In the genomic region with DNA sequence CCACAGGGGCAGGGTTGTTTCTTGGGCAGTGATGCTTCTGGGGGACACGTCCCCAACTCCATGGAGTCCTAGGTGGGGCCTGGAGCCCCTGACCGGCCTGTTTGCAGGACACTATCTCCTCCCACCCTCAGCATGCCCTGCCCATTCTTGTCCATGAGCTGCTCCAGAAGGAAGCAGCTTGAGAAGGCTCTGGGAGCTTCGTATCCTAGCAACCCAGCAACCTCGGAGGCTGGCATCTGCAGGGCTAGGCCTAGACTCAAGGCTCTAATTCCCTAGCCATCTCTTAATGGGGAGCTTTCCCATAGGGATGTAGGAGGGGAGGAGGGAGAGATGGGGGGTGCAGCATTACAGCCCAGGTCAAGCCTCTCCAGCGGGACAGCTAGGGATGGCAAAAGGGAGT, we compare ENCODE assay signal across 12 mouse cellular contexts. TPM values are rescaled to one million over a fixed set of nuclear protein-coding genes. Genes with fewer than 3 reads are reported as not detected.
DNase-seq lines count a peak whose midpoint lies in the region; ATAC-seq and TF ChIP-seq lines count a peak whose summit lies in the region.
"Had no signal": no experiment of that assay in that cellular context is flagged by ENCODE, and none has a peak within 500 bp of the region (broad histone marks: within the 10 kb centered on the region; RNA-seq: fewer than 3 reads in every experiment).

No protein-coding gene starts in this region.

- H3K36me3 ChIP-seq in forebrain, postnatal 0 days (ENCODE audit: insufficient read depth), result no peaks in the 10 kb centered on the region
- no peaks in the 10 kb centered on the region for H3K36me3 ChIP-seq in midbrain, embryonic 13.5 days
- H3K36me3 ChIP-seq: embryonic facial prominence, embryonic 13.5 days had no signal

- H3K4me3 ChIP-seq in forebrain, postnatal 0 days (ENCODE audit: low read depth, low read length), result no peak overlapping the region
- no peak overlapping the region for H3K4me3 ChIP-seq in midbrain, embryonic 13.5 days (replicated peaks)
- no peak overlapping the region for H3K4me3 ChIP-seq in gastrocnemius, adult 2 months
- H3K4me3 ChIP-seq: embryonic facial prominence, embryonic 13.5 days had no signal

- DNase-seq in cerebellum, adult 18-20 months, result peak; percentile 38 to 47
- no peak for DNase-seq in cerebellum, adult 8-10 months
- peak; percentile 89 for DNase-seq in brain, embryonic 14.5 days (ENCODE audit: low read depth)
- peak; percentile 77 for DNase-seq in forebrain, postnatal 0 days
- no peak for DNase-seq in gastrocnemius, adult 2 months
- DNase-seq in urinary bladder, postnatal 10 days (ENCODE audit: low spot score), result no peak
- DNase-seq in thymus, postnatal 36 days, result no peak
- DNase-seq: adrenal gland, adult 8-10 months; liver; lung, postnatal 14 days had no signal

- no peak for TF ChIP-seq POLR2A in brain, embryonic 14.5 days (IDR thresholded peaks at IDR 0.05; ENCODE audit: borderline replicate concordance, extremely low read depth, insufficient read depth, insufficient read length, poor library complexity, severe bottlenecking)

- peak overlapping the region; percentile 72 for H3K27ac ChIP-seq in forebrain, postnatal 0 days (ENCODE audit: low read depth, low read length)
- peak overlapping the region; percentile 78 for H3K27ac ChIP-seq in midbrain, embryonic 13.5 days
- no peak overlapping the region for H3K27ac ChIP-seq in gastrocnemius, adult 2 months
- H3K27ac ChIP-seq: embryonic facial prominence, embryonic 13.5 days had no signal

- 18% methylated on average over 5 of the region's 5 CpGs for WGBS in forebrain, postnatal 0 days
- 5% methylated on average over 5 of the region's 5 CpGs for WGBS in midbrain, embryonic 13.5 days

- 0 out of 2 replicates have a peak overlapping the region, but pooled peaks have one; percentile 22 for H3K9ac ChIP-seq in forebrain, postnatal 0 days
- peak overlapping the region; percentile 36; the same call in 1 of the 2 replicates for H3K9ac ChIP-seq in midbrain, embryonic 13.5 days (replicated peaks)
- H3K9ac ChIP-seq: embryonic facial prominence, embryonic 13.5 days had no signal

- H3K27me3 ChIP-seq in forebrain, postnatal 0 days (ENCODE audit: insufficient read depth, low read length), result no peaks in the 10 kb centered on the region
- H3K27me3 ChIP-seq in midbrain, embryonic 13.5 days, result no peaks in the 10 kb centered on the region
- H3K27me3 ChIP-seq: embryonic facial prominence, embryonic 13.5 days had no signal

- no peaks in the 10 kb centered on the region for H3K9me3 ChIP-seq in forebrain, postnatal 0 days (ENCODE audit: low read length)
- H3K9me3 ChIP-seq in midbrain, embryonic 13.5 days, result no peaks in the 10 kb centered on the region
- H3K9me3 ChIP-seq: embryonic facial prominence, embryonic 13.5 days had no signal

- no peak for TF ChIP-seq CTCF in brain, embryonic 14.5 days (IDR thresholded peaks at IDR 0.05; ENCODE audit: borderline replicate concordance, extremely low read depth, insufficient read depth, insufficient read length)
- no peak for TF ChIP-seq CTCF in forebrain, postnatal 0 days (IDR thresholded peaks at IDR 0.05; ENCODE audit: low read depth)
- TF ChIP-seq CTCF in gastrocnemius, adult 2 months (IDR thresholded peaks at IDR 0.05), result no peak

- peaks cover 16% of the 10 kb centered on the region for H3K4me1 ChIP-seq in forebrain, postnatal 0 days (ENCODE audit: insufficient read depth)
- peaks cover 28% of the 10 kb centered on the region for H3K4me1 ChIP-seq in midbrain, embryonic 13.5 days (replicated peaks)

- ATAC-seq in forebrain, postnatal 0 days, result peak; percentile 65
- peak; percentile 72 for ATAC-seq in midbrain, embryonic 13.5 days

- no peak overlapping the region for H3K4me2 ChIP-seq in forebrain, postnatal 0 days (ENCODE audit: low read depth)
- H3K4me2 ChIP-seq in midbrain, embryonic 13.5 days (replicated peaks), result no peak overlapping the region
- H3K4me2 ChIP-seq: embryonic facial prominence, embryonic 13.5 days had no signal

- intact Hi-C loops in gastrocnemius, adult 2 months (cut with DNase I), result no loop called here

RNA-seq across cellular contexts. Expression of gene Calm1, which starts 45.3 kb away (rescaled TPM):
- 545 and 624 TPM in 2 replicates for polyA plus RNA-seq in brain, embryonic 14.5 days (2012; rRNA removed)
- total RNA-seq in forebrain, postnatal 0 days (2014; rRNA removed), result 1,041 and 1,060 TPM in 2 replicates
- polyA plus RNA-seq in forebrain, postnatal 0 days (2015; fragmentation: Nextera tagmentation; extraction: Ambion mirVana), result 4,009 and 4,204 TPM in 2 replicates
- 2,058 and 2,203 TPM in 2 replicates for polyA plus RNA-seq in midbrain, embryonic 13.5 days (2015; fragmentation: Nextera tagmentation; extraction: Ambion mirVana)
- total RNA-seq in gastrocnemius, adult 2 months (2021), result 100 to 1,000 TPM; 513 to 579 TPM

Comparison
In these comparisons a context has a peak if more than half of its experiments do, and no peak if none do; other contexts are left out.
1. DNase-seq: peak in cerebellum, adult 18-20 months (2 of 2), brain, embryonic 14.5 days (single experiment) and forebrain, postnatal 0 days (single experiment); none in cerebellum, adult 8-10 months (single experiment), gastrocnemius, adult 2 months (single experiment), urinary bladder, postnatal 10 days (single experiment) and thymus, postnatal 36 days (0 of 2).